Mouse (Mus musculus) retina, postnatal 7 days (tissue): Measurements from ENCODE around the gene Serpinb9b.
"Not testable (repeated sequence)": the region's sequence is repeated elsewhere in the genome, so short reads cannot be mapped to it uniquely, and the experiment has no call there.

ENCODE experiments used
- DNase-seq: peaks from one replicate; pipeline ENCODE4 v3.0.0-alpha.2; 2012; ENCODE audit warnings: low read depth, low spot score

Serpinb9b gene

GRCm38 (mm10) chr13:33027244-33027643 lies at the start of gene Serpinb9b:
Gene Serpinb9b (plus strand): TSS chr13:33027416.
- DNase-seq = no peak

- DNase-seq = no peak
These were observed 44.6 kb upstream of the Serpinb9b start for GRCm38 (mm10) chr13:32982556-32983042.

- DNase-seq = no peak
These were observed 41.0 kb upstream of the Serpinb9b start for GRCm38 (mm10) chr13:32986256-32986655.

- no peak for DNase-seq
These were observed 33.9 kb upstream of the Serpinb9b start for GRCm38 (mm10) chr13:32993152-32993893.

GRCm38 (mm10) chr13:32993894-32994242 lies 33.3 kb upstream of the Serpinb9b start:
- DNase-seq = no peak

- no peak for DNase-seq
These were observed 32.2 kb upstream of the Serpinb9b start for GRCm38 (mm10) chr13:32995051-32995450.

- DNase-seq = no peak
These were observed 25.9 kb upstream of the Serpinb9b start for GRCm38 (mm10) chr13:33001341-33001740.

GRCm38 (mm10) chr13:33002950-33003349 lies 24.3 kb upstream of the Serpinb9b start, which contains the start of gene Serpinb9:
Gene Serpinb9 (plus strand): TSS chr13:33003250.
- DNase-seq = no peak

- no peak for DNase-seq
These were observed 23.4 kb upstream of the Serpinb9b start for GRCm38 (mm10) chr13:33003523-33004413.

GRCm38 (mm10) chr13:33004414-33005105 lies 22.7 kb upstream of the Serpinb9b start:
- peak; percentile 8 for DNase-seq

- DNase-seq = no peak
These were observed 21.6 kb upstream of the Serpinb9b start for GRCm38 (mm10) chr13:33005501-33006075.

GRCm38 (mm10) chr13:33006555-33006954 lies 20.7 kb upstream of the Serpinb9b start:
- no peak for DNase-seq

- DNase-seq = no peak
These were observed 14.8 kb upstream of the Serpinb9b start for GRCm38 (mm10) chr13:33012395-33012794.

- DNase-seq = no peak
These were observed 13.9 kb upstream of the Serpinb9b start for GRCm38 (mm10) chr13:33013271-33013670.

- no peak for DNase-seq
These were observed 4.8 kb upstream of the Serpinb9b start for GRCm38 (mm10) chr13:33022371-33022770.

- DNase-seq = no peak
These were observed 674 bp upstream of the Serpinb9b start for GRCm38 (mm10) chr13:33026427-33027057.

GRCm38 (mm10) chr13:33028146-33028545 lies 930 bp downstream of the Serpinb9b start:
- DNase-seq = no peak

- DNase-seq = no peak
These were observed 1.3 kb downstream of the Serpinb9b start for GRCm38 (mm10) chr13:33028550-33028949.

- not testable (repeated sequence) for DNase-seq
These were observed 2.3 kb downstream of the Serpinb9b start for GRCm38 (mm10) chr13:33029478-33029877.

GRCm38 (mm10) chr13:33030281-33030680 lies 3.1 kb downstream of the Serpinb9b start:
- DNase-seq = no peak

GRCm38 (mm10) chr13:33035506-33035905 lies 8.3 kb downstream of the Serpinb9b start:
- DNase-seq = no peak
